Mouse (Mus musculus) spleen, adult 2 months (tissue): Measurements from ENCODE around the gene Tcf7l2.

Experiments
- CTCF ChIP-seq: fragments of 200-500 bp; IDR thresholded peaks from 2 replicates; pipeline ENCODE4 v1.5.1; 2011; ENCODE audit warnings: mild to moderate bottlenecking, inconsistent platforms; ENCODE audit not compliant: insufficient read depth, insufficient read length, insufficient replicate concordance; ENCODE audit errors: extremely low read depth
- POLR2A ChIP-seq: fragments of 200-500 bp; IDR thresholded peaks from 2 replicates; pipeline ENCODE4 v1.6.1; 2011; ENCODE audit warnings: low read depth, low read length, inconsistent platforms

DNA sequence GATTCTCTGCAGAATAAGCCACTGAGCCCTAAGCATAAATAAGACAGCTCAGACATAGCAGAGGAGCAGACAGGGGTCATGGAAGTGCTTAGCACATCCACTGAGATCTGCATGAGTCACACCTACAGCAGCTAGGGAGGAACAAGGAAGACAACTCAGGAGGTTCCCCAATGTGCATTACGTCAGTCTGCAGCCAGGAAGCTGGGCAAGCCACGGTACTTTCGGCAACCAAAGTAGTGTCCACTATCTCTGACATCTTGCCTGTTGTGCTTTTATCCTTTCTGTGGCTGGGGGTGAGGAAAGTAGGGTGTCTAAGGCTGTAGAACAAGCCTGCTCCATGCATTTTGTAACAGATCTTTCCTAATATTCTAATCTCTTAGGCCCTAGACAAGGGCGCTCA, 27.6 kb upstream of the Tcf7l2 start:
- TF ChIP-seq CTCF, result no peak
- TF ChIP-seq POLR2A, result no peak
